Mouse (Mus musculus) heart, postnatal 14 days (tissue): ENCODE measurements around the gene Fnbp1l. TPM values are rescaled to one million over a fixed set of nuclear protein-coding genes. Genes with fewer than 3 reads are reported as not detected.

Experiments
- DNase-seq, 2 experiments: peaks; one replicate each; pipeline ENCODE4 v3.0.0; 2021 to 2022
- intact Hi-C: fragments of 180-260 bp; cut with DNase I; formaldehyde crosslinking; loops from one replicate; pipeline ENCODE4 v1.15.1; 2025
- total RNA-seq, 2 experiments: library from RNA; stranded (reverse); gene quantifications; 2 replicates each; pipeline ENCODE4 v1.2.3; 2021

The Fnbp1l gene
- total RNA-seq, 2 experiments from 2014 or later = 28.6 to 32.8 TPM

DNA sequence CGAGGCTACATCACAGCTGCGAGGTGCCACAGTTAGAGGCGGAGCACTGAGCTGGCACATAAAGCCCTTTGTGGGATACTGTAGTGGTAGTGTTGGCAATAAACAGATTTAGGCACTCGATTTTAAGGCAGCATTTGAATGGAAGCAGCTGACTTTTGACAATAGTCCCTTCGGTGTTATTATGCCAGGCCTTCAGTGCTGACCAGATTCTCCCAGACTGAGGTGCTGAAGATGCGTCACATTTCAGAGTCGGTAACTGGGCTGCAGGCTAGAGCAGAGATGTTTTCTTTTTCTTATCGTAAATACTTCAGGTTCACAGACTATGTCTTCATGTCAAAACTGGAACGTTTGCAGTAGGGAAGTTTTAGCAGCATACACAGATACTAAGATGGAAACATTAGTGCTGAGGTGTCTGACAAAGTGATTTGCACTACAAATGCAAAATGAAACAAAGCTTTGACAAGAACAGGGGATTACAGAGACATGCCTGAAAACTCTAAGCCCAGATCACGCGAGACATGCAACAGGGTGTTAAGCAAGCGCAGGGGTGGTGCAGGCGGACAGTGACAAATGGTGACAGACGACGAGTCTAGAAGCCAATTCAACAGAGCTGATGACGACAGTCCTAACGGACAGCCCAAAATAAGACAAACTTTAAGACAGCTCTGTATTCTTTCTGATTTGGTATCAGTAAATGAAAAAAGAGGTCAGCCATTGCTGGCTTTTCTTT, 79.4 kb downstream of the Fnbp1l start:
- no peak for DNase-seq
- intact Hi-C loops = no loop called here

- no peak for DNase-seq
- intact Hi-C loops = no loop called here
These were observed 80.7 kb downstream of the Fnbp1l start for GRCm38 (mm10) chr3:122538851-122539250.

DNA sequence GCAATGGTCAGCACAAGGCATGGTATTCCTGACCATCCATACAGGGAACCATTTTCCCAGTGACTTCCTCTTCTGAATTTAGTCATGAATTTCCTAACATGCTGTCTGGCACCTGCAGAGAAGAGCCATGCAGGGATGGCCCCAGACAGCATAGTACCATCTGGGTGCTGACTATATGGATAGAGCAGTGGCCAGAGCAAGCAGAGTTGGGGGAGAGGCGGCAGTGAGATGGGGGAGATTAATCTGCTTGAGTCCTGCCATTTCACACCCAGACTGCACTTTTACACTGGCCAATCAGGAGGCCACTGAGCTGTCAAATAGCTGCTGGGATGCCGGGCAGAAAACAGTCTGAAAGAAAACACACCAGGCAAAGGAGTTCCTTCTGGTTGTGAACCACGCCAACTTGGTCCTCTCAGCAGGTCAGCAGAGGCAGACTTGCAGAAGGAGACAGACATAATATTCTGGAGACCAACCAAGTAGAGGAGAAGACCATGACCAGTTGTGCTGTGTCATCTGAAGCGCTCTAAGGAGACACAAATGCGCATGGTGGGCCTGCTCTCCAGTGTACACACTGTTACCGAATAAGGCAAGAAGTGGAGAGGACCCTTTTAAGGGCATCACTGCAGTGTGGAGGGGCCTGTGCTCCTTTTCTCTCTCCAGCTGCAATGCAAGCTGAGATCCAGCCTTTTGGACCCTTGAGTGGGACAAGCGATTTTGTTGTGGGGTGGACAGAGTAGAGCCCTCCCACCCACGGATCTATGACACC, 83.4 kb downstream of the Fnbp1l start:
- intact Hi-C loops = no loop called here
- DNase-seq = no peak

- DNase-seq = no peak
- intact Hi-C loops = no loop called here
These were observed 91.0 kb downstream of the Fnbp1l start for GRCm38 (mm10) chr3:122528477-122528876.

DNA sequence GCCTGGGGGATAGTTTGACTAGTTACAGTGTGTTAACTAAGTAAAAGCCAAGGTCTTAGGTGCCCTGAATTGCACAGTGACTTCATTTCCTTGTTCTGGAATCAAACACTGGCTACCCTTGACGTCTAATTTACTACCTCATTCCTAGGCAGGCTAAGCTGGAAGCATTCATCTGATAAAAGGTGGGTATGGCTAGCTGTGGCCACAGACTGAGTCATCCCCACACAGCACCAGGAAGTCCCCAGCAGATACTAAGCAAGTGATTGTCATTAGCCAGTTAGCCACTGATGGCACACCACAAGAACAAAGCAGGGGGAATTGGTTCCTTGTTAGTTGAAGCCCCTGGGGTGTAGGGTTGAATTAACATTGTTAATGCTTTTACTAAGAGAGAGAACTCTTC, 98.2 kb downstream of the Fnbp1l start:
- intact Hi-C loops = no loop called here
- no peak for DNase-seq

DNA sequence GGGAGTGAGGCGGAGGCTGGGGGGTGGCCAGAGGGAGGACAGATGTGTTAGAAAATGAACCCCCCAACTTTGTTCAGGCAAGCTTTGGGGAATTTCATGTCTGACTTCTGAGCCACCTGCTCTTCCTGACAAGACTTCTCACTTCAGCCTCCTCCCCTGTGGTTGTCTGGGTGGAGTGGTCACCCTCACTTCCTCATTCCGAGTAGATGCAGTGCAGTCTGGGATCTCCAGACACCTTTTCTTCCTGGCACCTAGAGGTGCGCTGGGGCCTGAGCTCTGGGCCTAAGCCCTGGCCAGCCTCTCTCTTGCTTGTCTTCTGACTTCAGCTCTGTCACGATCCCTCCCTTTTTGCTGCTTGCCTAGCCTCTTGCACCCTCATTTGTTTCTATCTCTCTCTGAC, 98.6 kb downstream of the Fnbp1l start:
- no peak for DNase-seq
- intact Hi-C loops = no loop called here

DNA sequence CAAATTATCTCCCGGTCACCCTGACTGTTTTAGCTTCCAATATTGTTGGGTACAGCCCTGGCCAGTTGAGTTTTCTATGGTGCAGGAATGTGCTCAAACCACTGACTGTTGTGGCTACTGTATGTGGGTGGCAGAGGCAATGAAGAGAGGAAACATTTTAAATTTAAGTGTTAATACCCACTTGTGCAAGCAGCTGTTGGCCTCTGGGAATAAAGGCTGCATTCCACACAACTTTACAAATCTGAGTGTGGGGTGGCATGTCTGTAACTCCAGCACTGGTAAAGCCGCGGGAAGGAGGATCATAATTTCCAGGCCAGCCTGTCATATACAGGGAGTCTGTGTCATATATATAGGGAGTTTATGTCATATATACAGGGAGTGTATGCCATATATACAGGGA, 99.2 kb downstream of the Fnbp1l start:
- intact Hi-C loops = no loop called here

DNA sequence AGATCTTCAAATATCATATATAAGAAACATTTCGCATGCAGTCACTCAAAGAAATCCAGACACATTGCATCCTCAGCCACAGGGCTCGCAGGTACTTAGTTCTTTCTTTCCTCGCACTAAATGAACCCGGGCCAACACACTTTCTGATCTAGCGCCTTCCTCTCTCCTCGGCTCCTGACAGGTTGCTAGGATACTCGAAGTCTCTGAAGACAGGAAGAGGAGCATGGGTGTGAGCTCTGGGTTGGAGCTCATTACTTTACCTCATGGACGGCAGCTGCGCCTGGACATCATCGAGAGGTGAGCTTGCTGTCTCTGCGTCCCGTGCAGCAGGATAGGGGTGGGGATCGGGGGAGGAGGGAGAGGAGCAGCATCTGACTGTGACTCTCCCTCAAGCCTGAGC, 100.4 kb downstream of the Fnbp1l start:
- no peak for DNase-seq

More for the DNA sequence above, 99.2 kb downstream of the Fnbp1l start:
- DNase-seq = no peak

DNA sequence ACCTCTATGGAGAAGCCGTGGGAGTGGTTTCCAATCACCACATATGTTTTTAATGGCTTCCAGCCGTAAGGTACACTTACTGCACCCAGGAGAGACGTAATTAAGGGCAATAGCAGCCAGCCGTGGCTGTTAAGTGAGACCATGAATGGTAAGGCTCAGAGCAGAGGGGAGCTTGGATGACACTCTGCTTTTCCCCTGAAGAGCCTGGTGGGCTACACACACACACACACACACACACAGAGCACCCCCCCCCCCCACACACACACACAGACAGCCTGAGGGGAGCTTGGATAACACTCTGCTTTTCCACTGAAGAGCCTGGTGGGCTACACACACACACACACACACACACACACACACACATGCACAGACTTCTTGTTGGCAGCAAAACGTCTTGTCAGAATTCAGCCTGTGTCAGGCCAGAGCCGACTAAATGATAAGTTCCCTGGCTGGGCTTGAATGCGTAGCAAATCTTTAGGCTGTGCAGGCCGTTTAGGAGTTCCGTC, 101.2 kb downstream of the Fnbp1l start:
- DNase-seq = no peak
- intact Hi-C loops = no loop called here

More for the DNA sequence above, 100.4 kb downstream of the Fnbp1l start:
- intact Hi-C loops = no loop called here

GRCm38 (mm10) chr3:122517726-122518125, 101.8 kb downstream of the Fnbp1l start:
- DNase-seq = no peak
- intact Hi-C loops = no loop called here

DNA sequence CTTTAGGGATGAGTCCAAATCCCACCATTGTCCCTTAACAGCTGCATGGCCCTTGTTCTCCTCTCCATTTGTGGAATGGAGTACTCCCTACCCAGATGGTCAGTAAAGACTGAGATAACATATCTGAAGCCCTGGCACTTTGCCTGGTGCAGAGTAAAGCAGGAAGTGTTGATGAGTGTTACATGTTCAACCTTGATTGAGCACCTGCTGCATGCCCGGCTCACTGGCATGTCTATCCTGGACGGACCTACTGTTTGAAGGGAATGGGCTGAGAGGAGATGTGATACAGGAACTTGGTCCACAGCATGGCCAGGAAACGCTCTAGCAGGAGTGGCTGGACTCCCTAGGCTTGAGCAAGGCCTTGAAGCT, 103.2 kb downstream of the Fnbp1l start:
- no peak for DNase-seq
- intact Hi-C loops = no loop called here

- intact Hi-C loops = no loop called here
- DNase-seq = no peak
These were observed 103.8 kb downstream of the Fnbp1l start for GRCm38 (mm10) chr3:122515568-122516326.

- DNase-seq = no peak
- intact Hi-C loops = no loop called here
These were observed 106.7 kb downstream of the Fnbp1l start for GRCm38 (mm10) chr3:122512725-122513375.

DNA sequence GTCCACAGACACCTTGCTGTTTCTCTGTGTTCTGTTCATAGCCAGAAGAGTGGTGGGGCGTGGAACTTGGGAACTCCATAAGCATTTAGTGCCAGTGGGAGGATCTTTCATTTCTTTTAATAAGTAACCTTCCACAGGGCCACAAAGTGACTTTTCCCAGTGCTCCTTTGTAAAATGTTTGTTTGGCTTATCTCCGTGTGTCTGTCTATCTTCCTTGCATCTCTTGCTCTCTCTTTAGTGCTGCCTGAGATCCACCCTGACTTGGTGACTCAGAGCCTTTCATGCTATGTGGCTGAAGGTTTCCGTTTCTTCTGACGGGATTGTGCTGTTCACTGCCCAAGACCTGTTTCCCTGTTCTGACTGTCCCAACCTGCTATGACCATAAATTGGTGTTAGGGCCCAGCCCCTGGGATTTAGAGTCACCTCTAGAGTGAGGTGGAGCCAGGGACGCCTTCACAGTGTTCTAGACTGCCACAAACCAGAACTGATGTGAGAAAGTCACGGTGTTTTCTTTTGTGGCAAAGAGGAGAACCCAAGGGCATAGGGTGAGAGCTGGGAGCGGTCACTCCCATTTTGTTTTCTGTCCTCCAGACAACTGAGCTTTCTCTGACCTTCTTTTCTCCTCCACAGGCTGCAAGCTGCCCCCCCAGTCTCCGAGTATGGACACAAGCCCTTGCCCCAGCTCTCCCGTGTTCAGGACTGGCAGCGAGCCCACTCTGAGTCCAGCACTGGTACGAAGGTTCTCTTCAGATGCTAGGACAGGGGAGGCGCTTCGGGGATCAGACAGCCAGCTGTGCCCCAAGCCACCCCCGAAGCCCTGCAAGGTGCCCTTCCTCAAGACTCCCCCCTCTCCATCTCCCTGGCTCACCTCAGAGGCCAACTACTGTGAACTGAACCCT, 107.5 kb downstream of the Fnbp1l start:
- intact Hi-C loops = no loop called here

GRCm38 (mm10) chr3:122510932-122511331, 108.6 kb downstream of the Fnbp1l start:
- intact Hi-C loops = no loop called here
- no peak for DNase-seq

More for the DNA sequence above, 107.5 kb downstream of the Fnbp1l start:
- no peak for DNase-seq

- intact Hi-C loops = no loop called here
- no peak for DNase-seq
These were observed 109.2 kb downstream of the Fnbp1l start for GRCm38 (mm10) chr3:122510240-122510750.

DNA sequence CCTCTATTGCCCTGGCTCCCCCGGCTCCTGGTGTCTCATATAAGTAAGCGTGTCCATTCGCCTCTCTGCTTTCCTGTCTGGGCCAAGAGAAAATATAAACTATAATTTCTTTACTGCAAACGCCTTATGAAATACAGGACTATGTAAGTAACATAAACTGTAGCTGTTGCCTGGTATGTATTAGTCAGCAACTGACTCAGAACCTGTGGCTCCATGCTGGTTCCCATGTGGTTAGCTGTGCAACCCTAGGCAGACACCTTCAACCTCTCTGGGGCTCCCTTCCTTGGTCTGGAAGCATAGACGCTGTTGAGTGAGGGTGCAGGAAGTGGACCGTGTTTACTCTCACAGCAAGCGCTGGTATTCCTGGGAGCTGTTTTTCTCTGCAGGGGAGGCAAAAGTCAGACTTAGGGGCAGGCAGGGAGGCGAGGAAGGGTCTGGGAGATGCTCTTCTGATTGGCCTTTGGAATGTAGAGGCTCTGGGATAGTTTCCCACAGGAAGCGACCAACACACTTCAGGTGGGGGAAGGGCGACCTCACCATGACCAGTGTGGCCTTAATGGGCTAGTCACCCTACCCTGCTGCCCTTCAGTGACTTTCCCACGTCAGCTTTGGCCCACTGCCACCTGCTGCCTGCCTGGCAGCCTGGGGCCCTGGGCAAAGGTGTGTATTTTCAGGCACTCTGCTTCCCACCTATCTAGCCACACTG, 109.8 kb downstream of the Fnbp1l start:
- peak; percentile 48 to 64 for DNase-seq

DNA sequence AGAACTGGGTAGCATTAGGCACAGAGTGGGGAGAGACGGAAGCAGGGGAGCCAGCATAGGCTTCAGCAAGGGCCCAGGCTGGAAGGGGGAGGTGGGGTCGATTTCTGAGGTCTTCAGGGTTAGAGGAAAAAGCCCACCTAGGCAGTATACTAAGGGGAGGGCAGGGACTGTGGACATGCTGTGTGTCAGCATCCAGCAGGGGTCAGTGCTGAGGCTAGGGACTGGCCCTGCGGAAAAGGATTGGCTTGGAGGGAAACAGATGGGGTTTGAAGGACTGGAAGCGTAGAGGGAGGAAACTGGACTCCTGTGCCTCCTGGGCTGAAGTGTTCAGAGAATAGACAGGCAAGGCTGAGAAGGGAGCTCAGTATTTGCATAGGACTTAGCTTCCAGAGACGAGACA, 110.4 kb downstream of the Fnbp1l start:
- intact Hi-C loops = loop anchor here (1.0 to 5.0 kb wide), 2 partner anchors 108 to 129 kb away; partner anchors contain the start of gene Fnbp1l
- peak; percentile 78 to 84 for DNase-seq

More for the DNA sequence above, 109.8 kb downstream of the Fnbp1l start:
- intact Hi-C loops = loop anchor here (1.0 to 5.0 kb wide), 2 partner anchors 108 to 129 kb away; partner anchors contain the start of gene Fnbp1l
